Mouse (Mus musculus) CH12.LX (cell line): Measurements from ENCODE around the gene Hnrnpll. TPM values are rescaled to one million over a fixed set of nuclear protein-coding genes. Genes with fewer than 3 reads are reported as not detected.

ENCODE experiments used
- DNase-seq: peaks from one replicate; pipeline ENCODE4 v3.0.0-alpha.2; 2013; ENCODE audit errors: extremely low read depth
- H3K27ac ChIP-seq: 2 replicates; pipeline ENCODE4 v1.5.1; 2012; ENCODE audit warnings: low read depth, mild to moderate bottlenecking, control low read depth, moderate library complexity; ENCODE audit not compliant: insufficient read depth
- H3K27me3 ChIP-seq: replicated peaks from 2 replicates; pipeline ENCODE3; 2012; ENCODE audit warnings: inconsistent platforms
- H3K36me3 ChIP-seq, 2 experiments: replicated peaks in 1 of 2; 2 replicates each; pipeline versions ENCODE3 to v1.6.1; 2012; ENCODE audit warnings: inconsistent platforms in 1 of 2, low read length in 1 of 2, mild to moderate bottlenecking in 1 of 2, mixed read lengths in 1 of 2, moderate library complexity in 1 of 2; ENCODE audit not compliant: control insufficient read depth in 1 of 2, insufficient read depth in 1 of 2
- H3K4me1 ChIP-seq, 2 experiments: 2 replicates each; pipeline ENCODE4 v1.6.1; 2012; ENCODE audit warnings: inconsistent platforms in 1 of 2, moderate library complexity in 1 of 2; ENCODE audit not compliant: insufficient read depth in 2 of 2, control insufficient read depth in 1 of 2
- H3K4me2 ChIP-seq: 2 replicates; pipeline ENCODE4 v1.6.1; 2012; ENCODE audit warnings: low read depth, mild to moderate bottlenecking, control low read depth; ENCODE audit not compliant: poor library complexity, insufficient read depth, severe bottlenecking
- H3K4me3 ChIP-seq, 3 experiments: fragments of 150-350 bp in 1 of 3; sonication (generic) in 1 of 3; replicated peaks in 1 of 3; 2 replicates each; pipeline versions ENCODE3 to v1.5.1; 2011 to 2012; ENCODE audit warnings: low read depth in 2 of 3, low read length in 2 of 3, mild to moderate bottlenecking in 2 of 3, moderate library complexity in 2 of 3, control low read depth in 1 of 3, improper control_type of control experiment in 1 of 3, inconsistent platforms in 1 of 3, mixed read lengths in 1 of 3; ENCODE audit not compliant: poor library complexity in 1 of 3
- H3K79me2 ChIP-seq: replicated peaks from 2 replicates; pipeline ENCODE4 v1.6.1; 2012; ENCODE audit warnings: mild to moderate bottlenecking, moderate library complexity; ENCODE audit not compliant: control insufficient read depth, poor library complexity, insufficient read depth, severe bottlenecking; ENCODE audit errors: extremely low read depth
- H3K9ac ChIP-seq: 2 replicates; pipeline ENCODE4 v1.6.1; 2012; ENCODE audit warnings: low read depth, mild to moderate bottlenecking, control low read depth, moderate library complexity; ENCODE audit not compliant: insufficient read depth
- H3K9me3 ChIP-seq: replicated peaks from 2 replicates; pipeline ENCODE3; 2012; ENCODE audit warnings: low read length, inconsistent platforms, mixed read lengths
- CHD1 ChIP-seq: IDR thresholded peaks from 2 replicates; pipeline ENCODE4 v1.6.1; 2012; ENCODE audit warnings: low read depth, low read length, improper control_type of control experiment, inconsistent platforms
- E2F4 ChIP-seq: IDR thresholded peaks from 2 replicates; pipeline ENCODE4 v1.6.1; 2011; ENCODE audit warnings: low read depth, low read length, improper control_type of control experiment; ENCODE audit not compliant: insufficient replicate concordance
- ELF1 ChIP-seq: IDR thresholded peaks from 2 replicates; pipeline ENCODE4 v1.6.1; 2014; ENCODE audit warnings: low read depth, mild to moderate bottlenecking, inconsistent platforms, low read length, improper control_type of control experiment
- ETS1 ChIP-seq: conservative IDR thresholded peaks from 2 replicates; pipeline ENCODE4 v1.6.1; 2012; ENCODE audit warnings: low read depth, mild to moderate bottlenecking, inconsistent platforms, low read length, improper control_type of control experiment, moderate library complexity
- GABPA ChIP-seq: IDR thresholded peaks from 2 replicates; pipeline ENCODE4 v1.6.1; 2012; ENCODE audit warnings: low read depth, low read length, improper control_type of control experiment, inconsistent platforms; ENCODE audit not compliant: insufficient replicate concordance
- JUN ChIP-seq: IDR thresholded peaks from 2 replicates; pipeline ENCODE4 v1.6.1; 2011; ENCODE audit warnings: low read depth, mild to moderate bottlenecking, low read length, improper control_type of control experiment, moderate library complexity; ENCODE audit not compliant: insufficient read depth
- KAT2A ChIP-seq: IDR thresholded peaks from 2 replicates; pipeline ENCODE4 v1.6.1; 2012; ENCODE audit warnings: low read length, improper control_type of control experiment, inconsistent platforms; ENCODE audit not compliant: insufficient replicate concordance
- MAFK ChIP-seq: IDR thresholded peaks from 2 replicates; pipeline ENCODE4 v1.6.1; 2011; ENCODE audit warnings: low read length, improper control_type of control experiment; ENCODE audit not compliant: insufficient replicate concordance
- MAX ChIP-seq: IDR thresholded peaks from 2 replicates; pipeline ENCODE4 v1.6.1; 2011; ENCODE audit warnings: low read length, improper control_type of control experiment
- MEF2A ChIP-seq: IDR thresholded peaks from 2 replicates; pipeline ENCODE4 v1.6.1; 2014; ENCODE audit warnings: low read depth, mild to moderate bottlenecking, inconsistent platforms, low read length, improper control_type of control experiment, borderline replicate concordance
- MYC ChIP-seq: IDR thresholded peaks from 2 replicates; pipeline ENCODE4 v1.6.1; 2011; ENCODE audit warnings: low read depth, mild to moderate bottlenecking, improper control_type of control experiment, low read length
- NELFE ChIP-seq: IDR thresholded peaks from 2 replicates; pipeline ENCODE4 v1.6.1; 2011; ENCODE audit warnings: low read depth, low read length, improper control_type of control experiment
- POLR2A ChIP-seq: IDR thresholded peaks from 2 replicates; pipeline ENCODE4 v1.6.1; 2011; ENCODE audit warnings: low read depth, mild to moderate bottlenecking, improper control_type of control experiment, low read length
- SMC3 ChIP-seq: IDR thresholded peaks from 2 replicates; pipeline ENCODE4 v1.6.1; 2011; ENCODE audit warnings: low read depth, low read length, improper control_type of control experiment
- TBP ChIP-seq: conservative IDR thresholded peaks from 2 replicates; pipeline ENCODE4 v1.6.1; 2011; ENCODE audit warnings: low read depth, low read length, improper control_type of control experiment
- TCF12 ChIP-seq: IDR thresholded peaks from 2 replicates; pipeline ENCODE4 v1.6.1; 2014; ENCODE audit warnings: low read depth, mild to moderate bottlenecking, inconsistent platforms, low read length, improper control_type of control experiment
- USF2 ChIP-seq: conservative IDR thresholded peaks from 2 replicates; pipeline ENCODE4 v1.6.1; 2011; ENCODE audit warnings: low read depth, low read length, improper control_type of control experiment
- ZMIZ1 ChIP-seq: IDR thresholded peaks from 2 replicates; pipeline ENCODE4 v1.6.1; 2012; ENCODE audit warnings: low read depth, mild to moderate bottlenecking, inconsistent platforms, low read length, improper control_type of control experiment
- ZNF384 ChIP-seq: IDR thresholded peaks from 2 replicates; pipeline ENCODE4 v1.6.1; 2012; ENCODE audit warnings: low read depth, low read length, improper control_type of control experiment, inconsistent platforms
- dilution Hi-C: fragments of 300-500 bp; cut with MboI; formaldehyde crosslinking; loops from 2 replicates; pipeline ENCODE4 v1.14.3; 2020; ENCODE audit warnings: low sequenced_read_pairs; ENCODE audit not compliant: extremely low pct_unique_long_range_greater_than_20kb, extremely low pct_ligation_motif_present
- in situ Hi-C: fragments of 300-500 bp; cut with MboI; formaldehyde crosslinking; loops from 3 replicates; pipeline ENCODE4 v1.14.3; 2019; ENCODE audit warnings: low sequenced_read_pairs, low pct_ligation_motif_present, low pct_unique_long_range_greater_than_20kb, mixed read lengths
- polyA plus RNA-seq: library from polyadenylated mRNA; unstranded; fragments of >175 nt; gene quantifications from 2 replicates; pipeline ENCODE4 v1.2.1, GENCODE M21; 2012; ENCODE audit warnings: low read depth; ENCODE audit not compliant: insufficient read length
- total RNA-seq, 2 experiments: library from RNA; depleted of rRNA; stranded (reverse); fragments of 300-350 nt in 1 of 2; fragments of >200 nt in 1 of 2; gene quantifications; 2 replicates each; pipeline ENCODE4 v1.2.3; 2012 to 2014

The Hnrnpll gene
- total and polyA plus RNA-seq, 3 experiments = 14.4 to 24.1 (median 22.3) TPM

- Histone ChIP-seq H3K27me3 (peaks cover 3% of the 10 kb centered on the region), H3K4me2 (peak overlapping the region; percentile 73), H3K4me1 (no peaks in the 10 kb centered on the region), H3K36me3 (no peaks in the 10 kb centered on the region), H3K9me3 (peaks cover 9% of the 10 kb centered on the region), H3K79me2 (no peaks in the 10 kb centered on the region), H3K9ac (no peak overlapping the region), H3K27ac (no peak overlapping the region), H3K4me3 (no peak overlapping the region)
- dilution Hi-C loops = no loop called here
- DNase-seq = no peak
- in situ Hi-C loops = no loop called here
- TF ChIP-seq GABPA (no peak), E2F4 (no peak), ZNF384 (no peak), POLR2A (no peak), ELF1 (no peak), TCF12 (no peak), MAX (no peak), KAT2A (no peak), MAFK (no peak), MYC (no peak), CHD1 (no peak), ZMIZ1 (no peak), TBP (no peak)
Measured at GRCm38 (mm10) chr17:80105348-80105978, 43.3 kb upstream of the Hnrnpll start.

GRCm38 (mm10) chr17:80099823-80100222 is 37.7 kb upstream of the Hnrnpll start:
- Histone ChIP-seq H3K36me3 (no peaks in the 10 kb centered on the region), H3K27me3 (peaks cover 3% of the 10 kb centered on the region), H3K4me1 (peaks cover 0 to 3% of the 10 kb centered on the region in 2 experiments; a peak in 1 of 4 replicates), H3K9me3 (no peaks in the 10 kb centered on the region), H3K4me2 (no peak overlapping the region), H3K79me2 (no peaks in the 10 kb centered on the region), H3K27ac (no peak overlapping the region), H3K9ac (no peak overlapping the region), H3K4me3 (no peak overlapping the region)
- in situ Hi-C loops (no loop called here), dilution Hi-C loops (no loop called here)
- DNase-seq = no peak
- no peak for TF ChIP-seq SMC3
- TF ChIP-seq ETS1 = no peak
- no peak for TF ChIP-seq USF2
- TF ChIP-seq NELFE = no peak
- TF ChIP-seq MEF2A = no peak
- no peak for TF ChIP-seq JUN
- no peak for TF ChIP-seq MYC
- TF ChIP-seq E2F4 = no peak
- no peak for TF ChIP-seq ELF1
